In the genomic region with DNA sequence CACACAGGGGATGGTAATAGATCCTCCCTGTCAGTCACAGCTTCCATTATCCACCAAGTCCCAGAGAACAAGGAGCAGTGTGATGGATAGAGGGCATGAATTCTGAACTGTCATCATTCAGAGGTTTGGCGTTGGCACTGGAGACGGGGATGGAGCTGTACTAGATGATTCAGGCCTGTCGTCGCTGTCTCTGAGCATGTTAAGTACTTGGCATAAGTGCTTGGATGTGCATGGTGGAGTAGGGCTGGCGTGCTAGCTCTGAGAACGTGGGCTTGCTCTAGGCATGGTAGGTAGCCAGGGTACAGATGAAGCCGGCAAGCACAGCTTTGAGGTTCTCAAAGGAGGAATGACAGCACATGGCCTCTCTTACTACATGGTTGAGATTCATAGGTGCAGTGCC, we compare ENCODE assay signal across 20 mouse cellular contexts.
DNase-seq lines count a peak whose midpoint lies in the region; ATAC-seq and TF ChIP-seq lines count a peak whose summit lies in the region.
"Had no signal": no experiment of that assay in that cellular context is flagged by ENCODE, and none has a peak within 500 bp of the region (broad histone marks: within the 10 kb centered on the region; RNA-seq: fewer than 3 reads in every experiment).

No protein-coding gene starts in this region.

- TF ChIP-seq CTCF in left cerebral cortex, adult 2 months (IDR thresholded peaks at IDR 0.05): no peak

- H3K27ac ChIP-seq in heart, embryonic 14.5 days (replicated peaks in 1 of 2; ENCODE audit: control insufficient read depth in 1 of 2, insufficient read depth in 1 of 2, low read depth in 2 of 2, low read length in 2 of 2): peak overlapping the region; percentile 3 to 92; a peak in 2 of 4 replicates
- no peak overlapping the region for H3K27ac ChIP-seq in heart, embryonic 11.5 days (ENCODE audit: low read depth, low read length)
- peak overlapping the region; percentile 53; the same call in 1 of the 2 replicates for H3K27ac ChIP-seq in left cerebral cortex, adult 2 months
- H3K27ac ChIP-seq: embryonic facial prominence, embryonic 13.5 days; hindbrain, postnatal 0 days; kidney, postnatal 0 days had no signal

- peaks cover 26 to 36% of the 10 kb centered on the region in 2 experiments for H3K4me1 ChIP-seq in heart, embryonic 14.5 days (ENCODE audit: control insufficient read depth in 2 of 2, insufficient read depth in 2 of 2, low read length in 2 of 2)
- peaks cover 26% of the 10 kb centered on the region for H3K4me1 ChIP-seq in heart, embryonic 11.5 days (ENCODE audit: control insufficient read depth, insufficient read depth, low read length)

- H3K9ac ChIP-seq in heart, embryonic 14.5 days (ENCODE audit: low read length): no peak overlapping the region
- H3K9ac ChIP-seq in heart, embryonic 11.5 days (ENCODE audit: low read depth, low read length): no peak overlapping the region
- H3K9ac ChIP-seq: embryonic facial prominence, embryonic 13.5 days; liver, postnatal 0 days had no signal

- DNase-seq in cerebellum, adult 9-11 months: peak; percentile 8
- no peak for DNase-seq in cerebellum, adult 11-12 months
- DNase-seq in left cerebral cortex, adult 2 months (ENCODE audit: extremely low spot score in 1 of 2, low spot score in 2 of 2): no peak
- DNase-seq in left cerebral cortex, adult 11 months (ENCODE audit: low spot score): no peak
- peak; percentile 48 for DNase-seq in layer of hippocampus, postnatal 36 days
- no peak for DNase-seq in embryo, embryonic 10.5 days (ENCODE audit: low spot score)
- DNase-seq: adrenal gland, adult 2 months; gastrocnemius, postnatal 36 days; kidney, adult 11 months; liver; liver, postnatal 0 days; lung, postnatal 14 days; thymus, adult 18-20 months had no signal

- H3K9me3 ChIP-seq in heart, embryonic 14.5 days (ENCODE audit: control insufficient read depth, low read length): no peaks in the 10 kb centered on the region
- no peaks in the 10 kb centered on the region for H3K9me3 ChIP-seq in heart, embryonic 11.5 days (replicated peaks; ENCODE audit: control insufficient read depth, low read length)
- H3K9me3 ChIP-seq: embryonic facial prominence, embryonic 13.5 days; megakaryocyte, embryonic 14.5 days had no signal

- H3K27me3 ChIP-seq in heart, embryonic 14.5 days (ENCODE audit: control insufficient read depth, insufficient read depth, low read length): no peaks in the 10 kb centered on the region
- no peaks in the 10 kb centered on the region for H3K27me3 ChIP-seq in heart, embryonic 11.5 days (ENCODE audit: control insufficient read depth, insufficient read depth, low read length)
- H3K27me3 ChIP-seq: embryonic facial prominence, embryonic 13.5 days had no signal

- no peaks in the 10 kb centered on the region for H3K36me3 ChIP-seq in heart, embryonic 14.5 days (ENCODE audit: control insufficient read depth, insufficient read depth, low read length)
- no peaks in the 10 kb centered on the region for H3K36me3 ChIP-seq in heart, embryonic 11.5 days (ENCODE audit: control insufficient read depth, insufficient read depth, low read length)
- H3K36me3 ChIP-seq: embryonic facial prominence, embryonic 13.5 days had no signal

- 37% methylated on average over 7 of the region's 7 CpGs for WGBS in heart, embryonic 14.5 days
- WGBS in heart, embryonic 11.5 days (ENCODE audit: insufficient replicate concordance): 52% methylated on average over 7 of the region's 7 CpGs

- intact Hi-C loops in left cerebral cortex, adult 2 months (cut with DNase I): loop anchor here (5.0 kb wide), 2 partner anchors 66 to 99 kb away; no protein-coding TSS in a partner anchor

- H3K4me3 ChIP-seq in heart, embryonic 14.5 days (ENCODE audit: control insufficient read depth in 1 of 2, insufficient read depth in 1 of 2, low read depth in 1 of 2, low read length in 2 of 2): no peak overlapping the region
- no peak overlapping the region for H3K4me3 ChIP-seq in heart, embryonic 11.5 days (ENCODE audit: low read depth, low read length)
- H3K4me3 ChIP-seq in left cerebral cortex, adult 2 months: no peak overlapping the region
- H3K4me3 ChIP-seq: embryonic facial prominence, embryonic 13.5 days; megakaryocyte, embryonic 14.5 days had no signal

- H3K4me2 ChIP-seq in heart, embryonic 14.5 days (ENCODE audit: low read length): no peak overlapping the region
- H3K4me2 ChIP-seq in heart, embryonic 11.5 days: no peak overlapping the region
- H3K4me2 ChIP-seq: embryonic facial prominence, embryonic 13.5 days had no signal

- no peak for ATAC-seq in heart, embryonic 14.5 days (ENCODE audit: insufficient number of reproducible peaks, insufficient read depth, low FRiP score, low read depth)
- ATAC-seq in heart, embryonic 11.5 days (replicated peaks; ENCODE audit: insufficient number of reproducible peaks, low FRiP score, low TSS enrichment): no peak
- ATAC-seq: hindbrain, postnatal 0 days; liver, postnatal 0 days; midbrain, embryonic 16.5 days had no signal

Comparison
In these comparisons a context has a peak if more than half of its experiments do, and no peak if none do; other contexts are left out.
1. DNase-seq: peak in cerebellum, adult 9-11 months (single experiment) and layer of hippocampus, postnatal 36 days (2 of 2); none in cerebellum, adult 11-12 months (single experiment), left cerebral cortex, adult 2 months (0 of 2), left cerebral cortex, adult 11 months (single experiment) and embryo, embryonic 10.5 days (single experiment).